Mouse (Mus musculus) central nervous system, embryonic 18 days (tissue): ENCODE measurements around the gene Cacng3. TPM values are rescaled to one million over a fixed set of nuclear protein-coding genes. Genes with fewer than 3 reads are reported as not detected.

ENCODE experiments used
- polyA plus RNA-seq: library from polyadenylated mRNA; depleted of rRNA; stranded (reverse); fragments of >200 nt; gene quantifications from 2 replicates; pipeline ENCODE4 v1.2.3, GENCODE M21; 2012; rRNA removed

Gene Cacng3
- polyA plus RNA-seq, result 8.7 and 12.5 TPM in 2 replicates

DNA sequence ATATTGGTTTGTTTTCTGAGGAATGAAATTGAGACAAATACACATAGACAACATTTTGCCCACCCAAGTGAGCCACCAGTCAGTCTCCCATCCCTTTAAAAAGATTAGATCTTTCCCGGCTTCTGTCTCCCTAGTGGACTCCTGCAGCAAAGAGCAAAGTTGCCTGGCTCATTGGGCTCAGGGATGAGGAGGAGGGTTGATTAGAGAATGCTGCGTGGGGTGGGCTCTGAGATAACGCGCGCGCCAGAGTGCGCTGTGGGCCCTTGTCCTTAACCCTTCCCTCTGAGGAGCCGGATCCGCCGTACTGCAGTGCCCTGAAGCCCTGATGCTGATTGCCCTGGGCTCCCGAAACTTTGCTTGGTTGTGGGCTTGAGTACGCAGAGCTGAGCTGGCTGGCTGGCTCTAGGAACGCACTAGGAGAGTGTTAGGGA lies at the start of gene Cacng3:
Gene Cacng3 (plus strand): TSS at position 51 of the 431 bp plus-strand sequence.

